Comparison of ENCODE assay signal across 16 mouse cellular contexts in the genomic region with DNA sequence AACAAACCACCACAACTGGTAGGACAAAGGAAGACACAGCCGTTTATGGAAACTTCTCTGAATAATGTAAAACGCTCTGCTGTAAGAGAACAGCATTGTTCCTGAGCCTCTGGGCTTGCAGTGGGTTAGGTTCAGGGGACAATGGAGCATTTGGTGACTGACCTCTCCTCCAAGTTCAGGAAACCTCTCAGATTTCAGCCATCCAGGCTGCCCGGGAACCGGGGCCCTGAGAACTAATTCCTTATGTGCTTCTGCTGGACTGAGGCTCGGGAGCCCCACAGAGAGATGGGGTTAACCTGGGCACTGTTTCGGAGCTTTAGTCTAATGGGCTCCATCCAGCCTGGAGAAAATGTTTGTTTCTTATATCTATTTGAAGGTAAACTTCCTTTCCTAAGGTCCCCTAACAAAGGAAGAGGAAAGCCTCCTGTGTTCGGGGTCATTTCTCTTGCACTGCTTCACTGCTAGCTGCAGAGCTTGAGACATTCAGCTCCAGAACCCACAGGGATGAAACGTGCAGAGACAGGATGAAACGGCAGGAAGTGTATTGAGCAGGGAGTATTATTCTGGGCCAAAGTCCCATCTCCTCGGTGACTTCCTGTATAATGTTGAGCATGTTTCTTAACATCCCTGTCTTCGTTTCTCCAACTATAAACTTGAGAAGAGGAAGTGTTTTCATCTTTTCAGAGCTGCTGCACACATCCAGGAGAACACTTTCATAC.
DNase-seq lines count a peak whose midpoint lies in the region; ATAC-seq lines count a peak whose summit lies in the region.
"Had no signal": no experiment of that assay in that cellular context is flagged by ENCODE, and none has a peak within 500 bp of the region (broad histone marks: within the 10 kb centered on the region; RNA-seq: fewer than 3 reads in every experiment).

No protein-coding gene starts in this region.

- whole genome bisulfite sequencing in heart, embryonic 14.5 days = 56% methylated on average over 11 of the region's 11 CpGs
- 36% methylated on average over 11 of the region's 11 CpGs for WGBS in embryonic facial prominence, embryonic 15.5 days

- peaks cover 11 to 16% of the 10 kb centered on the region in 2 experiments; a peak in 3 of 4 replicates for H3K4me1 ChIP-seq in heart, embryonic 14.5 days (ENCODE audit: control insufficient read depth in 2 of 2, insufficient read depth in 2 of 2, low read length in 2 of 2)
- peaks cover 13% of the 10 kb centered on the region; the same call in 1 of the 2 replicates for H3K4me1 ChIP-seq in embryonic facial prominence, embryonic 15.5 days
- H3K4me1 ChIP-seq: intestine, embryonic 15.5 days; midbrain, embryonic 12.5 days; neural tube, embryonic 12.5 days had no signal

- no peak; the same call in 1 of the 2 replicates for ATAC-seq in heart, embryonic 14.5 days (ENCODE audit: insufficient number of reproducible peaks, insufficient read depth, low FRiP score, low read depth)
- ATAC-seq in embryonic facial prominence, embryonic 15.5 days (ENCODE audit: insufficient number of reproducible peaks, low FRiP score, low TSS enrichment, low read depth) = no peak
- ATAC-seq: activated CD4-positive, CD25-positive, alpha-beta regulatory T cell, adult 4 months; intestine, embryonic 15.5 days; liver, postnatal 0 days had no signal

- no peak overlapping the region for H3K9ac ChIP-seq in heart, embryonic 14.5 days (ENCODE audit: low read length)
- H3K9ac ChIP-seq in embryonic facial prominence, embryonic 15.5 days = no peak overlapping the region
- H3K9ac ChIP-seq: intestine, embryonic 15.5 days; liver, postnatal 0 days; midbrain, embryonic 12.5 days; neural tube, embryonic 12.5 days had no signal

- no peak for DNase-seq in heart, postnatal 4 days
- peak; percentile 24 for DNase-seq in kidney, postnatal 14 days
- DNase-seq in kidney, adult 11 months = no peak
- DNase-seq in embryo, embryonic 11 days = peak; percentile 74
- DNase-seq in cerebellum, adult 9-11 months = no peak
- DNase-seq in cerebellum, adult 11 months = no peak
- DNase-seq: cerebellum, adult 11-12 months; gastrocnemius, postnatal 36 days; left cerebral cortex, postnatal 4 days had no signal

- no peak overlapping the region for H3K4me3 ChIP-seq in heart, embryonic 14.5 days (ENCODE audit: control insufficient read depth in 1 of 2, insufficient read depth in 1 of 2, low read depth in 1 of 2, low read length in 2 of 2)
- no peak overlapping the region for H3K4me3 ChIP-seq in embryonic facial prominence, embryonic 15.5 days (replicated peaks)
- H3K4me3 ChIP-seq: intestine, embryonic 15.5 days; midbrain, embryonic 12.5 days; neural tube, embryonic 12.5 days had no signal

- H3K4me2 ChIP-seq in heart, embryonic 14.5 days (ENCODE audit: low read length) = no peak overlapping the region
- no peak overlapping the region for H3K4me2 ChIP-seq in embryonic facial prominence, embryonic 15.5 days (replicated peaks)
- H3K4me2 ChIP-seq: intestine, embryonic 15.5 days; midbrain, embryonic 12.5 days; neural tube, embryonic 12.5 days had no signal

- no peaks in the 10 kb centered on the region for H3K36me3 ChIP-seq in heart, embryonic 14.5 days (ENCODE audit: control insufficient read depth, insufficient read depth, low read length)
- H3K36me3 ChIP-seq in embryonic facial prominence, embryonic 15.5 days = no peaks in the 10 kb centered on the region
- H3K36me3 ChIP-seq: intestine, embryonic 15.5 days; midbrain, embryonic 12.5 days; neural tube, embryonic 12.5 days had no signal

- H3K9me3 ChIP-seq in heart, embryonic 14.5 days (ENCODE audit: control insufficient read depth, low read length) = no peaks in the 10 kb centered on the region
- no peaks in the 10 kb centered on the region for H3K9me3 ChIP-seq in embryonic facial prominence, embryonic 15.5 days (replicated peaks)
- H3K9me3 ChIP-seq: intestine, embryonic 15.5 days; midbrain, embryonic 12.5 days; neural tube, embryonic 12.5 days had no signal

- peak overlapping the region; percentile 25 to 41; a peak in 3 of 4 replicates for H3K27ac ChIP-seq in heart, embryonic 14.5 days (replicated peaks in 1 of 2; ENCODE audit: control insufficient read depth in 1 of 2, insufficient read depth in 1 of 2, low read depth in 2 of 2, low read length in 2 of 2)
- peak overlapping the region; percentile 18; the same call in 1 of the 2 replicates for H3K27ac ChIP-seq in embryonic facial prominence, embryonic 15.5 days (replicated peaks)
- H3K27ac ChIP-seq: intestine, embryonic 15.5 days; midbrain, embryonic 12.5 days; neural tube, embryonic 12.5 days had no signal

- H3K27me3 ChIP-seq in heart, embryonic 14.5 days (ENCODE audit: control insufficient read depth, insufficient read depth, low read length) = no peaks in the 10 kb centered on the region
- H3K27me3 ChIP-seq in embryonic facial prominence, embryonic 15.5 days = no peaks in the 10 kb centered on the region
- H3K27me3 ChIP-seq: intestine, embryonic 15.5 days; midbrain, embryonic 12.5 days; neural tube, embryonic 12.5 days had no signal

Comparison
In these comparisons a context has a peak if more than half of its experiments do, and no peak if none do; other contexts are left out.
1. DNase-seq: peak in kidney, postnatal 14 days (single experiment) and embryo, embryonic 11 days (single experiment); none in heart, postnatal 4 days (single experiment), kidney, adult 11 months (single experiment), cerebellum, adult 9-11 months (single experiment) and cerebellum, adult 11 months (single experiment).